Mouse (Mus musculus): ENCODE results near the gene Trim54. TPM values are rescaled to one million over a fixed set of nuclear protein-coding genes. Genes with fewer than 3 reads are reported as not detected.
A peak's percentile ranks its signal among the peaks of the same experiment; 100 is the strongest.

Trim54 gene
- polyA plus RNA-seq, 1 experiment from 2014 or later, result not detected

GRCm38 (mm10) chr5:31094799-31095691 is 21.5 kb upstream of the Trim54 start:
- Histone ChIP-seq H3K27ac (ENCODE audit: low read length) (no peak overlapping the region), H3K4me3 (replicated peaks; ENCODE audit: low read length) (peak overlapping the region; percentile 45), H3K36me3 (ENCODE audit: control insufficient read depth, insufficient read depth) (no peaks in the 10 kb centered on the region), H3K4me2 (ENCODE audit: low read length) (peak overlapping the region; percentile 41), H3K9ac (replicated peaks; ENCODE audit: low read depth, low read length) (no peak overlapping the region), H3K9me3 (ENCODE audit: control insufficient read depth, low read length) (no peaks in the 10 kb centered on the region), H3K4me1 (replicated peaks; ENCODE audit: control insufficient read depth, insufficient read depth, low read length) (peaks cover 32% of the 10 kb centered on the region), H3K27me3 (replicated peaks; ENCODE audit: control insufficient read depth, insufficient read depth, low read length) (peaks cover 73% of the 10 kb centered on the region)
- ATAC-seq, result 0 out of 2 replicates have a peak, but pooled peaks have one; percentile 22
- under 1% methylated on average over 58 of the region's 59 CpGs for WGBS

GRCm38 (mm10) chr5:31095711-31096480 is 20.6 kb upstream of the Trim54 start:
- H3K27ac ChIP-seq (ENCODE audit: low read length), result no peak overlapping the region
- H3K9ac ChIP-seq (replicated peaks; ENCODE audit: low read depth, low read length), result no peak overlapping the region
- ATAC-seq, result no peak
- peak overlapping the region; percentile 45; the same call in 1 of the 2 replicates for H3K4me3 ChIP-seq (replicated peaks; ENCODE audit: low read length)
- no peak overlapping the region; the same call in 1 of the 2 replicates for H3K4me2 ChIP-seq (ENCODE audit: low read length)
- H3K9me3 ChIP-seq (ENCODE audit: control insufficient read depth, low read length), result no peaks in the 10 kb centered on the region
- no peaks in the 10 kb centered on the region for H3K36me3 ChIP-seq (ENCODE audit: control insufficient read depth, insufficient read depth)
- H3K27me3 ChIP-seq (replicated peaks; ENCODE audit: control insufficient read depth, insufficient read depth, low read length), result peaks cover 67% of the 10 kb centered on the region
- 17% methylated on average over 11 of the region's 11 CpGs for WGBS
- H3K4me1 ChIP-seq (replicated peaks; ENCODE audit: control insufficient read depth, insufficient read depth, low read length), result peaks cover 32% of the 10 kb centered on the region

DNA sequence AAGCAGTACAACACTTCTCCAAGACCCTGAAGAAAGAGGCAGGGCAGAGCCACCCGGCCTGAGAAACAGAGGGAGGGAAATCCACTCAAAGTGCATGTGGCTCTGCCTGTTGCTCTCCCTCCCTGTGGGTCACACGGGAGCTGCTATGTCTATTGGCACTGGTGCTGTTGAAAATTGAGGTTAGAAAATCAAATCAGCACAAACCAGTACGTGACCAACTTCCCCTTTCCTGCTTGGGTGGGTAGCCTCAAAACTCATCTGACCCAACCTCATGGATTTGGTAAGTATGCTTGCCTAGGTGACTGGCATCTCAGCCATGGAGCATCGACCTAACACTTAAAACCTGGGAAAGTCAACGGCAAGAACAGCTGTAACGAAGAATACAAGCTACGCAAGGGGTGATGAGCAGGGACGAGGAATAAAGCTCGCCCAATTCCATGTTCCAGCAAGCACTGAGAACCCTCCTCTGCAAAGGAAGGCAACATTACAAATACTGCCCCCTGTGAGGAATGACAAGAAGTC is 10.6 kb upstream of the Trim54 start, which contains the start of gene Dnajc5g:
TSS of gene Dnajc5g (plus strand) at position 472 of the 522 bp plus-strand sequence.
- WGBS, result 87% methylated on average over 9 of the region's 9 CpGs
- no peaks in the 10 kb centered on the region for H3K27me3 ChIP-seq (replicated peaks; ENCODE audit: control insufficient read depth, insufficient read depth, low read length)
- no peak within 1 kb of the TSS for H3K4me3 ChIP-seq (replicated peaks; ENCODE audit: low read length)
- no peak within 1 kb of the TSS for H3K27ac ChIP-seq (ENCODE audit: low read length)
- ATAC-seq, result no peak
- no peaks in the 10 kb centered on the region for H3K9me3 ChIP-seq (ENCODE audit: control insufficient read depth, low read length)
- no peak within 1 kb of the TSS for H3K4me2 ChIP-seq (ENCODE audit: low read length)
- no peaks in the 10 kb centered on the region for H3K4me1 ChIP-seq (replicated peaks; ENCODE audit: control insufficient read depth, insufficient read depth, low read length)
- H3K36me3 ChIP-seq (ENCODE audit: control insufficient read depth, insufficient read depth), result no peaks in the 10 kb centered on the region
- H3K9ac ChIP-seq (replicated peaks; ENCODE audit: low read depth, low read length), result no peak within 1 kb of the TSS

DNA sequence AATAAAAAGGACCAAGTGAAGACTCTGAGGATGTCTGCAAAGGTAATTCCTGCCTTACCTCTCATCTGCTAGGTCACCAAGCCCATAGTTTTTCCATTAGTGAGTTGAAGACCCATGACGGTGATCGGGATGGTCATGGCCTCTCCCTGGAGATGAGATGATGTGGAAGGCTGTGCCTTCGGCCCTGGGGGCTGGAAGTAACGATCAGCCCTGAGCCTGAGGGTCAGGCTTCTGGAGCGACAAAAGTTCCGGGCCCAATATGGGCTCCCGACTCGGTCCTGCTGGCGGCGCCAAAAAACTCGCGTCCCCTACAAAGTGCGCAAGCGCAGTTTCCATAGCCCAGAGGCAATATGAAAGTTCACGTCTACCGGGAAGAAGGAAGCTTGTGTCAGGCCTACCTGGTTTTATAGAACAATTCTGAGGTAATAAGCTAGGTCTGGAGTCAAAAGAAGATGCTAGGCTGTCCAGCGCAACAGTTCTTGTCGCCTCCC is 8.5 kb upstream of the Trim54 start, which contains the start of gene Slc30a3:
TSS of gene Slc30a3 (minus strand) at position 238 of the 491 bp plus-strand sequence.
- Histone ChIP-seq H3K4me3 (replicated peaks; ENCODE audit: low read length) (no peak within 1 kb of the TSS), H3K4me1 (replicated peaks; ENCODE audit: control insufficient read depth, insufficient read depth, low read length) (no peaks in the 10 kb centered on the region), H3K36me3 (ENCODE audit: control insufficient read depth, insufficient read depth) (no peaks in the 10 kb centered on the region), H3K4me2 (ENCODE audit: low read length) (no peak within 1 kb of the TSS), H3K27ac (ENCODE audit: low read length) (no peak within 1 kb of the TSS), H3K27me3 (replicated peaks; ENCODE audit: control insufficient read depth, insufficient read depth, low read length) (no peaks in the 10 kb centered on the region), H3K9ac (replicated peaks; ENCODE audit: low read depth, low read length) (no peak within 1 kb of the TSS), H3K9me3 (ENCODE audit: control insufficient read depth, low read length) (no peaks in the 10 kb centered on the region)
- WGBS, result 94% methylated on average over 18 of the region's 18 CpGs
- no peak for ATAC-seq

DNA sequence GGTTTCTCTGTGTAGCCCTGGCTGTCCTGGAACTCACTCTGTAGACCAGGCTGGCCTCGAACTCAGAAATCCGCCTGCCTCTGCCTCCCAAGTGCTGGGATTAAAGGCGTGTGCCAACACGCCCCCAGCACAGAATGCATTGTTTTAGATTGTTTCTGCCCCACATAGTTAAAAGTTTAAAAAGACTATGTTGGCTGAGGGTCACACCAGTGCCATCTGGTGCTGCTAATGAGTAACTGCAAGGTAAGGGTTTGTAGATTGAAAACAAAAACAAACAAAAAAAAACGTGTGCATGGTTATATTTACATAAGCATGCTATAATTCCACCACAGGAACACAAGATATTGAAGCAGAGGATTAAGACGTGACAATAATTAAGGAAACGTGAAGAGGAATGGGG is 5.7 kb upstream of the Trim54 start:
- ATAC-seq, result no peak
- Histone ChIP-seq H3K27me3 (replicated peaks; ENCODE audit: control insufficient read depth, insufficient read depth, low read length) (no peaks in the 10 kb centered on the region), H3K4me1 (replicated peaks; ENCODE audit: control insufficient read depth, insufficient read depth, low read length) (no peaks in the 10 kb centered on the region), H3K36me3 (ENCODE audit: control insufficient read depth, insufficient read depth) (no peaks in the 10 kb centered on the region), H3K27ac (ENCODE audit: low read length) (no peak overlapping the region), H3K4me3 (replicated peaks; ENCODE audit: low read length) (no peak overlapping the region), H3K4me2 (ENCODE audit: low read length) (no peak overlapping the region), H3K9ac (replicated peaks; ENCODE audit: low read depth, low read length) (no peak overlapping the region), H3K9me3 (ENCODE audit: control insufficient read depth, low read length) (no peaks in the 10 kb centered on the region)
- 36% methylated on average over 7 of the region's 7 CpGs for WGBS

DNA sequence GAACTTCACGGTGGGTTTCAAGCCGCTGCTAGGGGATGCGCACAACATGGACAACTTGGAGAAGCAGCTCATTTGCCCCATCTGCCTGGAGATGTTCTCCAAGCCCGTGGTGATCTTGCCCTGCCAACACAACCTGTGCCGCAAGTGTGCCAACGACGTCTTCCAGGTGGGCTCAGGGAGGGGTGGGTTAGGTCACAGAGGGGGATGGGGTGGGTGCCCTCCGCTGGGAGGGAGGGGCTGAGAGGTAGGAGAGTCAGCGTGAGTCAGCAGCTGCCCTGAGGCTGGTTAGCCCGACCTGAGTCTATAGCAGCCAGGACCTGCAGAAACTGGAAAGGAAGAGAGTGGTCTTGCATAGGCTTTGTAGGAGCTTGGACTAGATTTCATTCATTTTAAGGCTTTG is 400 bp downstream of the Trim54 start:
- no peak for ATAC-seq
- no peaks in the 10 kb centered on the region for H3K9me3 ChIP-seq (ENCODE audit: control insufficient read depth, low read length)
- H3K9ac ChIP-seq (replicated peaks; ENCODE audit: low read depth, low read length), result no peak overlapping the region
- H3K4me2 ChIP-seq (ENCODE audit: low read length), result no peak overlapping the region
- 29% methylated on average over 10 of the region's 10 CpGs for WGBS
- no peak overlapping the region for H3K27ac ChIP-seq (ENCODE audit: low read length)
- no peaks in the 10 kb centered on the region for H3K27me3 ChIP-seq (replicated peaks; ENCODE audit: control insufficient read depth, insufficient read depth, low read length)
- no peak overlapping the region for H3K4me3 ChIP-seq (replicated peaks; ENCODE audit: low read length)
- H3K36me3 ChIP-seq (ENCODE audit: control insufficient read depth, insufficient read depth), result no peaks in the 10 kb centered on the region
- no peaks in the 10 kb centered on the region for H3K4me1 ChIP-seq (replicated peaks; ENCODE audit: control insufficient read depth, insufficient read depth, low read length)

DNA sequence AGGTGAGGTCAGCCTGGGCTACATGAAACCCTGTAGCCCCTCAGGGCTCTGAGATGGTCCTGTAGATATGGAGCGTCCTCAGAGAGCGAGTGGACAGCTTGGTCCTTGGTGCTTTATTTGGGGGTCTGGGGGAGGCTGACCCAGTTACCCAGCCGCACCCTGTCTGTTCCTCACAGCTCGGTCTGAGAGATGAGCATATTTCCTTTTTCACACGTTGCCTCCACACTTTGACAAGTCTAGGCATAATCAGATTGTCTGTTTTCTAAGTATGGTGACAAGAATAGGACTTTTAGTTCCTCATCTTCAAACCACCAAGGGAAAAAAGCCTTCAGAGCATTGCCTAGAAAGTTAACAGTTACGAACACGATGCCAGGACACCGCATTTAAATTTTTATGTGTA is 4.6 kb downstream of the Trim54 start:
- H3K9me3 ChIP-seq (ENCODE audit: control insufficient read depth, low read length), result no peaks in the 10 kb centered on the region
- WGBS, result 87% methylated on average over 8 of the region's 8 CpGs
- no peaks in the 10 kb centered on the region for H3K36me3 ChIP-seq (ENCODE audit: control insufficient read depth, insufficient read depth)
- H3K4me3 ChIP-seq (replicated peaks; ENCODE audit: low read length), result no peak overlapping the region
- no peak for ATAC-seq
- H3K4me2 ChIP-seq (ENCODE audit: low read length), result no peak overlapping the region
- no peak overlapping the region for H3K27ac ChIP-seq (ENCODE audit: low read length)
- H3K9ac ChIP-seq (replicated peaks; ENCODE audit: low read depth, low read length), result no peak overlapping the region
- H3K4me1 ChIP-seq (replicated peaks; ENCODE audit: control insufficient read depth, insufficient read depth, low read length), result no peaks in the 10 kb centered on the region
- H3K27me3 ChIP-seq (replicated peaks; ENCODE audit: control insufficient read depth, insufficient read depth, low read length), result no peaks in the 10 kb centered on the region

- H3K36me3 ChIP-seq (ENCODE audit: control insufficient read depth, insufficient read depth), result no peaks in the 10 kb centered on the region
- H3K9me3 ChIP-seq (ENCODE audit: control insufficient read depth, low read length), result no peaks in the 10 kb centered on the region
- WGBS, result 39% methylated on average over 2 of the region's 2 CpGs
- no peak for ATAC-seq
- H3K4me3 ChIP-seq (replicated peaks; ENCODE audit: low read length), result no peak overlapping the region
- no peak overlapping the region for H3K4me2 ChIP-seq (ENCODE audit: low read length)
- H3K27ac ChIP-seq (ENCODE audit: low read length), result no peak overlapping the region
- no peaks in the 10 kb centered on the region for H3K27me3 ChIP-seq (replicated peaks; ENCODE audit: control insufficient read depth, insufficient read depth, low read length)
- no peak overlapping the region for H3K9ac ChIP-seq (replicated peaks; ENCODE audit: low read depth, low read length)
- H3K4me1 ChIP-seq (replicated peaks; ENCODE audit: control insufficient read depth, insufficient read depth, low read length), result no peaks in the 10 kb centered on the region
Observed at GRCm38 (mm10) chr5:31123481-31123880, 7.0 kb downstream of the Trim54 start.

DNA sequence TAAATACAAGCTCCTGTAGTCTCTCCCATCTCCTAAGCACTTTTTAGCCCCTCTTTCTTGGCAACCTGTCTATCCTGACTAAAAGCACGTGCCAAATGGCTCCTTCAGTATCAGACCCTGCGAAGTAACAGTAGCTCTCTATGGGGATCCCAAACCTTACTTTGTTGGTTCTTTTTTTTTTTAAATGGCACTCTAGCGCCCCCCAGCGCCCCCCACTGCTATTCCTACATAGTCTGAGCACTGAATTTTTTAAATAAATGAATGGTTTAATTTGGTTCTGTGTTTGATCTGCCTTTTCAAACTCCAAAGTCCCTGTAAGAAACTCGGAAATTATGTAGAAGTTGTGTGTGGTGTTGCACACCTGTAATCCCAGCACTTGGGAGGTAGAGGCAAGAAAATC is 9.5 kb downstream of the Trim54 start:
- H3K36me3 ChIP-seq (ENCODE audit: control insufficient read depth, insufficient read depth), result no peaks in the 10 kb centered on the region
- H3K27ac ChIP-seq (ENCODE audit: low read length), result no peak overlapping the region
- no peak overlapping the region for H3K4me2 ChIP-seq (ENCODE audit: low read length)
- H3K9ac ChIP-seq (replicated peaks; ENCODE audit: low read depth, low read length), result no peak overlapping the region
- 45% methylated on average over 5 of the region's 5 CpGs for WGBS
- no peaks in the 10 kb centered on the region for H3K9me3 ChIP-seq (ENCODE audit: control insufficient read depth, low read length)
- H3K4me3 ChIP-seq (replicated peaks; ENCODE audit: low read length), result no peak overlapping the region
- ATAC-seq, result no peak
- H3K4me1 ChIP-seq (replicated peaks; ENCODE audit: control insufficient read depth, insufficient read depth, low read length), result no peaks in the 10 kb centered on the region
- H3K27me3 ChIP-seq (replicated peaks; ENCODE audit: control insufficient read depth, insufficient read depth, low read length), result no peaks in the 10 kb centered on the region

All from forebrain, embryonic 16.5 days (tissue).